Mouse (Mus musculus) stomach, embryonic 14.5 days (tissue): ENCODE measurements around the gene Auh. TPM values are rescaled to one million over a fixed set of nuclear protein-coding genes. Genes with fewer than 3 reads are reported as not detected.

Experiments
- ATAC-seq: fragments of 200-750 bp; cut with Nextera tagmentation; 2 replicates; pipeline ENCODE4 v1.8.0; 2017; ENCODE audit warnings: low read depth, moderate TSS enrichment; ENCODE audit not compliant: insufficient number of reproducible peaks, insufficient read depth, low FRiP score
- H3K27ac ChIP-seq: fragments of 300-500 bp; sonication (generic); 2 replicates; pipeline ENCODE4 v1.5.1; 2014; ENCODE audit warnings: mild to moderate bottlenecking, low read length, moderate library complexity, mixed read lengths
- H3K27me3 ChIP-seq: fragments of 300-500 bp; sonication (generic); 2 replicates; pipeline ENCODE4 v1.6.1; 2014; ENCODE audit warnings: low read length, control low read depth, mixed read lengths; ENCODE audit not compliant: control insufficient read depth, insufficient read depth
- H3K36me3 ChIP-seq: fragments of 300-500 bp; sonication (generic); 2 replicates; pipeline ENCODE4 v1.6.1; 2014; ENCODE audit warnings: mild to moderate bottlenecking, control low read depth, low read length, moderate library complexity, mixed read lengths; ENCODE audit not compliant: control insufficient read depth, insufficient read depth
- H3K4me1 ChIP-seq: fragments of 300-500 bp; sonication (generic); 2 replicates; pipeline ENCODE4 v1.6.1; 2014; ENCODE audit warnings: low read length, control low read depth, mixed read lengths; ENCODE audit not compliant: control insufficient read depth, insufficient read depth
- H3K4me2 ChIP-seq: fragments of 300-500 bp; sonication (generic); replicated peaks from 2 replicates; pipeline ENCODE4 v1.6.1; 2014; ENCODE audit warnings: low read depth, low read length, control low read depth
- H3K4me3 ChIP-seq: fragments of 300-500 bp; sonication (generic); 2 replicates; pipeline ENCODE4 v1.5.1; 2014; ENCODE audit warnings: low read depth, low read length, control low read depth
- H3K9ac ChIP-seq: fragments of 300-500 bp; sonication (generic); replicated peaks from 2 replicates; pipeline ENCODE4 v1.6.1; 2014; ENCODE audit warnings: low read depth, mild to moderate bottlenecking, control low read depth, low read length, moderate library complexity, mixed read lengths
- H3K9me3 ChIP-seq: fragments of 300-500 bp; sonication (generic); 2 replicates; pipeline ENCODE4 v1.6.1; 2016; ENCODE audit warnings: low read depth, low read length, control low read depth; ENCODE audit not compliant: control insufficient read depth
- WGBS: fragments of 180-500 bp; shearing (Covaris S2); extraction: QIAGEN DNeasy Blood & Tissue Kit; methylation state at CpG from one replicate; pipeline ENCODE4 v1.1.7; 2014; 5-methylcytosine and 5-hydroxymethylcytosine counted together
- polyA plus RNA-seq: library from polyadenylated mRNA; unstranded; fragments of >200 nt; fragmentation: Nextera tagmentation; extraction: Ambion mirVana; gene quantifications from 2 replicates; pipeline ENCODE4 v1.2.1, GENCODE M21; 2014

Auh gene
- polyA plus RNA-seq, 1 experiment from 2014 or later = 30.5 TPM

DNA sequence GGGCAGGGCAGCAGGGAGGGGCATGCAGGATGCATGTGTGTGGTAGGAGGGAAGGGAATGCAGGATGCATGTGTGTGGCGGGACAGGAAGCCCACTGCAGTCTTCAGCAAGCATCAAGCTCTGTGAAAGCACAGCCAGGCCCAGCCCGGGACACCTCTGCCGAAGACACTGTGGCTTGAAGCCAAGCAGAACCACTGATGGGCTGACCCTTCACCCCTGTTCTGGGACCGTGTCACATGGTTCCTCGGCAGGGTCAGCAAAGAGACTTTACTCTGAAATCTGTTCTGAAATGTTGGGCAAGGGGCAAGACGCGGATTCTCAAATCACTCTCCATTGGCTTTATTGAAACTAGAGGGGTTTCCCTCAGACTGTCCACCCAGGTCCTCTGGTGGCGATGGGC lies 94.9 kb downstream of the Auh start:
- ATAC-seq = no peak
- no peaks in the 10 kb centered on the region; the same call in 1 of the 2 replicates for H3K4me1 ChIP-seq
- WGBS = 79% methylated on average over 8 of the region's 8 CpGs
- H3K9me3 ChIP-seq = no peaks in the 10 kb centered on the region
- H3K4me2 ChIP-seq = no peak overlapping the region
- no peak overlapping the region for H3K9ac ChIP-seq
- peaks cover 7% of the 10 kb centered on the region for H3K36me3 ChIP-seq
- H3K4me3 ChIP-seq = no peak overlapping the region
- H3K27me3 ChIP-seq = no peaks in the 10 kb centered on the region
- no peak overlapping the region for H3K27ac ChIP-seq

- no peak overlapping the region for H3K4me3 ChIP-seq
- H3K9ac ChIP-seq = no peak overlapping the region
- no peak for ATAC-seq
- H3K4me1 ChIP-seq = no peaks in the 10 kb centered on the region; the same call in 1 of the 2 replicates
- no peaks in the 10 kb centered on the region for H3K9me3 ChIP-seq
- no peaks in the 10 kb centered on the region for H3K27me3 ChIP-seq
- peaks cover 7% of the 10 kb centered on the region for H3K36me3 ChIP-seq
- no peak overlapping the region for H3K27ac ChIP-seq
- no peak overlapping the region for H3K4me2 ChIP-seq
- 98% methylated on average over 2 of the region's 2 CpGs for WGBS
These were observed 95.7 kb downstream of the Auh start for GRCm38 (mm10) chr13:52833748-52834147.

GRCm38 (mm10) chr13:52833220-52833619 lies 96.3 kb downstream of the Auh start:
- H3K9me3 ChIP-seq = no peaks in the 10 kb centered on the region
- H3K27me3 ChIP-seq = no peaks in the 10 kb centered on the region
- no peak for ATAC-seq
- H3K4me1 ChIP-seq = no peaks in the 10 kb centered on the region; the same call in 1 of the 2 replicates
- H3K4me3 ChIP-seq = no peak overlapping the region
- H3K9ac ChIP-seq = no peak overlapping the region
- H3K27ac ChIP-seq = no peak overlapping the region
- WGBS = 78% methylated on average over 4 of the region's 4 CpGs
- H3K36me3 ChIP-seq = peaks cover 4% of the 10 kb centered on the region; the same call in 1 of the 2 replicates
- no peak overlapping the region for H3K4me2 ChIP-seq

DNA sequence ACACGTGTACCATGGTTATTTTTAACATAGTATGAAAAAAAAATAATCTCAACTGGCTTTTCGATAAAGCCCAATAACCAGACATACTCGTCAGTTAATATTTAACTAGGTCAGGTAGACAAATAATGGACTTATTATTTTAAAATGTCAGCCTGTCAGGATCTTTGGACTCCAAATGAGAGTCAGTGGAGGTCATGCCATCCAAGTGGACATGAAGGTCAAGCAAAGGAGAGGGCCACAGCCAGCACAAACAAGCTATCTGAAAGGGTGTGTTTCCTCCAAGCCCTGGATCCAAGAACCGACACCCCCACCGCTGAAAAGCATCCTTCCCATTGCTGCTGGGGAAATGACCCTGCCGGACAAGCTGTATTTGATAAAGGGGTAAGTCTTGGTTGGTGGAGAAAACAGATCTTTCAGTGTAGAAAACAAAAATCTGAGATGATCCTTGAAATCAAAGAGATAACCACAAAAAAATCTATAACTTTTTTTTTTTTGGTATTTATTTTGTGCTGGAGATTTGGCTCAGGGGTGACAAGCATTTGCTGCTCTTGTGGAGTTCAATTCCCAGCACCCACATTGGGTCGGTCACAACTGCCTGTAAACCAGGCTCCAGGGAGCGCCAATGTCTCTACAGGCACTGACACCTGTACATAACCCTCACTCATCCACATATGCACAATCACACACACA lies 96.9 kb downstream of the Auh start:
- no peak overlapping the region for H3K27ac ChIP-seq
- no peak for ATAC-seq
- no peak overlapping the region for H3K9ac ChIP-seq
- WGBS = 79% methylated on average over 8 of the region's 8 CpGs
- no peak overlapping the region for H3K4me3 ChIP-seq
- no peaks in the 10 kb centered on the region for H3K27me3 ChIP-seq
- H3K9me3 ChIP-seq = no peaks in the 10 kb centered on the region
- no peaks in the 10 kb centered on the region; the same call in 1 of the 2 replicates for H3K4me1 ChIP-seq
- no peak overlapping the region for H3K4me2 ChIP-seq
- H3K36me3 ChIP-seq = peaks cover 4% of the 10 kb centered on the region; the same call in 1 of the 2 replicates

GRCm38 (mm10) chr13:52831037-52831757 lies 98.3 kb downstream of the Auh start:
- H3K9me3 ChIP-seq = no peaks in the 10 kb centered on the region
- no peaks in the 10 kb centered on the region for H3K27me3 ChIP-seq
- no peak overlapping the region for H3K27ac ChIP-seq
- H3K4me3 ChIP-seq = no peak overlapping the region
- no peak overlapping the region for H3K4me2 ChIP-seq
- peak; percentile 84; the same call in 1 of the 2 replicates for ATAC-seq
- peaks cover 4% of the 10 kb centered on the region; the same call in 1 of the 2 replicates for H3K36me3 ChIP-seq
- no peaks in the 10 kb centered on the region; the same call in 1 of the 2 replicates for H3K4me1 ChIP-seq
- WGBS = 74% methylated on average over 13 of the region's 13 CpGs
- no peak overlapping the region for H3K9ac ChIP-seq

GRCm38 (mm10) chr13:52828946-52829523 lies 100.4 kb downstream of the Auh start:
- 51% methylated on average over 12 of the region's 12 CpGs for WGBS
- no peaks in the 10 kb centered on the region for H3K27me3 ChIP-seq
- H3K4me1 ChIP-seq = no peaks in the 10 kb centered on the region; the same call in 1 of the 2 replicates
- no peak overlapping the region for H3K4me2 ChIP-seq
- H3K36me3 ChIP-seq = no peaks in the 10 kb centered on the region
- H3K9ac ChIP-seq = no peak overlapping the region
- H3K27ac ChIP-seq = no peak overlapping the region
- H3K4me3 ChIP-seq = no peak overlapping the region
- peak; percentile 16; the same call in 1 of the 2 replicates for ATAC-seq
- H3K9me3 ChIP-seq = no peaks in the 10 kb centered on the region

GRCm38 (mm10) chr13:52828217-52828616 lies 101.3 kb downstream of the Auh start:
- Histone ChIP-seq H3K9me3 (no peaks in the 10 kb centered on the region), H3K9ac (no peak overlapping the region), H3K27ac (no peak overlapping the region), H3K4me3 (no peak overlapping the region), H3K27me3 (no peaks in the 10 kb centered on the region), H3K4me2 (no peak overlapping the region), H3K4me1 (no peaks in the 10 kb centered on the region; the same call in 1 of the 2 replicates), H3K36me3 (no peaks in the 10 kb centered on the region)
- ATAC-seq = no peak
- WGBS = 59% methylated on average over 2 of the region's 2 CpGs

DNA sequence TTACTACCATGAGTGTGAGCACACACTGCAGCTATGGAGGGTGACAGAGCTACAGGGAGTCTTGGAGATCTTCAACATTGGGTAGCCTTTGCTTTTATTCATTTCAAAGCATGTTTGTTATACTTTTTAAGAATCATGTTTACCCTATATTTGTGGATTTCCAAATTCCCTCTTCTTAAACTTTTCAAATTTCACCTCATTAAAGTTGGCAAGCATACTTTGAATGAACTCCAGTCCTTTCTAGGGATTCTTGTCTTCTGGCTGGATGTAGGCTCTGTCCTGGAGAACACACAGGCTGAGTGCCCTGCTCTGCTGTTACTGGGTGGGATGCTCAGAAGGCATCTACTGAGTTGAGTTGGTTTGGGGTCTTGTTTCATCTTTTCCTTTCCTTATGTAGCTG lies 102.8 kb downstream of the Auh start:
- Histone ChIP-seq H3K36me3 (no peaks in the 10 kb centered on the region), H3K4me3 (no peak overlapping the region), H3K27me3 (no peaks in the 10 kb centered on the region), H3K4me2 (no peak overlapping the region), H3K9me3 (no peaks in the 10 kb centered on the region), H3K27ac (no peak overlapping the region), H3K9ac (no peak overlapping the region), H3K4me1 (no peaks in the 10 kb centered on the region; the same call in 1 of the 2 replicates)
- no peak for ATAC-seq
